Mouse (Mus musculus) MEL (cell line): ENCODE measurements around the gene Abcc3. TPM values are rescaled to one million over a fixed set of nuclear protein-coding genes. Genes with fewer than 3 reads are reported as not detected.
A peak's percentile ranks its signal among the peaks of the same experiment; 100 is the strongest.

Source experiments
- DNase-seq: peaks from one replicate; pipeline ENCODE4 v3.0.0; 2011; ENCODE audit warnings: low read depth, low spot score
- H3K27ac ChIP-seq: 2 replicates; pipeline ENCODE4 v1.5.1; 2012; ENCODE audit warnings: low read depth, mild to moderate bottlenecking, control low read depth, low read length, moderate library complexity; ENCODE audit not compliant: control insufficient read depth
- H3K27me3 ChIP-seq, 2 experiments: fragments of 150-350 bp in 1 of 2; sonication (generic) in 1 of 2; 2 replicates each; pipeline ENCODE4 v1.6.1; 2012; ENCODE audit warnings: low read length in 2 of 2, mild to moderate bottlenecking in 2 of 2, improper control_type of control experiment in 1 of 2, moderate library complexity in 1 of 2; ENCODE audit not compliant: insufficient read depth in 2 of 2, control insufficient read depth in 1 of 2
- H3K36me3 ChIP-seq, 2 experiments: 2 replicates each; pipeline ENCODE4 v1.6.1; 2012 to 2014; ENCODE audit warnings: low read length in 2 of 2, improper control_type of control experiment in 1 of 2, inconsistent platforms in 1 of 2, mild to moderate bottlenecking in 1 of 2; ENCODE audit not compliant: insufficient read depth in 2 of 2, control insufficient read depth in 1 of 2
- H3K4me1 ChIP-seq, 2 experiments: fragments of 150-350 bp in 1 of 2; sonication (generic) in 1 of 2; 2 replicates each; pipeline ENCODE4 v1.6.1; 2012; ENCODE audit warnings: low read length in 2 of 2, improper control_type of control experiment in 1 of 2, mild to moderate bottlenecking in 1 of 2; ENCODE audit not compliant: insufficient read depth in 2 of 2, control insufficient read depth in 1 of 2
- H3K4me3 ChIP-seq, 2 experiments: fragments of 150-350 bp in 1 of 2; sonication (generic) in 1 of 2; 2 replicates each; pipeline ENCODE4 v1.5.1; 2012; ENCODE audit warnings: low read depth in 2 of 2, low read length in 2 of 2, mild to moderate bottlenecking in 2 of 2, moderate library complexity in 2 of 2, control low read depth in 1 of 2, improper control_type of control experiment in 1 of 2; ENCODE audit not compliant: control insufficient read depth in 1 of 2, insufficient read depth in 1 of 2
- H3K79me2 ChIP-seq: 2 replicates; pipeline ENCODE4 v1.6.1; 2012; ENCODE audit warnings: mild to moderate bottlenecking, low read length, moderate library complexity; ENCODE audit not compliant: control insufficient read depth, poor library complexity, insufficient read depth
- H3K9ac ChIP-seq: 2 replicates; pipeline ENCODE4 v1.6.1; 2012; ENCODE audit warnings: low read depth, mild to moderate bottlenecking, control low read depth, low read length, moderate library complexity; ENCODE audit not compliant: control insufficient read depth, poor library complexity, severe bottlenecking
- H3K9me3 ChIP-seq: fragments of 150-350 bp; sonication (generic); replicated peaks from 2 replicates; pipeline ENCODE4 v1.6.1; 2012; ENCODE audit warnings: mild to moderate bottlenecking, low read length, improper control_type of control experiment, moderate library complexity; ENCODE audit not compliant: insufficient read depth
- BHLHE40 ChIP-seq: IDR thresholded peaks from 2 replicates; pipeline ENCODE4 v1.6.1; 2012; ENCODE audit warnings: low read depth, mild to moderate bottlenecking, inconsistent platforms, low read length, improper control_type of control experiment, borderline replicate concordance
- CHD1 ChIP-seq: IDR thresholded peaks from 2 replicates; pipeline ENCODE4 v1.6.1; 2012; ENCODE audit warnings: low read depth, mild to moderate bottlenecking, inconsistent platforms, low read length, improper control_type of control experiment
- CHD2 ChIP-seq: IDR thresholded peaks from 2 replicates; pipeline ENCODE4 v1.6.1; 2011; ENCODE audit warnings: low read length, improper control_type of control experiment
- CTCF ChIP-seq, 3 experiments: IDR thresholded peaks in 2 of 3; conservative IDR thresholded peaks in 1 of 3; 2 replicates each; pipeline ENCODE4 v1.5.1; 2011 to 2012; ENCODE audit warnings: low read length in 3 of 3, low read depth in 2 of 3, mild to moderate bottlenecking in 2 of 3, improper control_type of control experiment in 1 of 3, inconsistent platforms in 1 of 3, mixed read lengths in 1 of 3, moderate library complexity in 1 of 3; ENCODE audit not compliant: control insufficient read depth in 1 of 3, insufficient read depth in 1 of 3, poor library complexity in 1 of 3, severe bottlenecking in 1 of 3
- ELF1 ChIP-seq: IDR thresholded peaks from 2 replicates; pipeline ENCODE4 v1.6.1; 2014; ENCODE audit warnings: low read depth, mild to moderate bottlenecking, inconsistent platforms, low read length, improper control_type of control experiment, moderate library complexity
- GATA1 ChIP-seq: IDR thresholded peaks from 2 replicates; pipeline ENCODE4 v1.6.1; 2011; ENCODE audit warnings: low read depth, low read length, improper control_type of control experiment
- HCFC1 ChIP-seq: IDR thresholded peaks from 2 replicates; pipeline ENCODE4 v1.6.1; 2012; ENCODE audit warnings: low read depth, mild to moderate bottlenecking, inconsistent platforms, low read length, improper control_type of control experiment, moderate library complexity
- KAT2A ChIP-seq: conservative IDR thresholded peaks from 2 replicates; pipeline ENCODE4 v1.6.1; 2012; ENCODE audit warnings: low read depth, low read length, improper control_type of control experiment, inconsistent platforms
- MAFK ChIP-seq: IDR thresholded peaks from 2 replicates; pipeline ENCODE4 v1.6.1; 2011; ENCODE audit warnings: low read depth, mild to moderate bottlenecking, low read length, improper control_type of control experiment, borderline replicate concordance
- MAX ChIP-seq: IDR thresholded peaks from 2 replicates; pipeline ENCODE4 v1.6.1; 2011; ENCODE audit warnings: low read length, improper control_type of control experiment
- MAZ ChIP-seq: IDR thresholded peaks from 2 replicates; pipeline ENCODE4 v1.6.1; 2012; ENCODE audit warnings: low read depth, mild to moderate bottlenecking, inconsistent platforms, low read length, improper control_type of control experiment
- MEF2A ChIP-seq: IDR thresholded peaks from 2 replicates; pipeline ENCODE4 v1.6.1; 2014; ENCODE audit warnings: low read depth, mild to moderate bottlenecking, inconsistent platforms, low read length, improper control_type of control experiment; ENCODE audit not compliant: poor library complexity, insufficient replicate concordance, severe bottlenecking; ENCODE audit errors: extremely low read depth
- MXI1 ChIP-seq: IDR thresholded peaks from 2 replicates; pipeline ENCODE4 v1.6.1; 2011; ENCODE audit warnings: mild to moderate bottlenecking, low read depth, low read length, improper control_type of control experiment
- NELFE ChIP-seq: IDR thresholded peaks from 2 replicates; pipeline ENCODE4 v1.6.1; 2011; ENCODE audit warnings: low read depth, low read length, improper control_type of control experiment
- NRF1 ChIP-seq: IDR thresholded peaks from 2 replicates; pipeline ENCODE4 v1.6.1; 2014; ENCODE audit warnings: low read depth, mild to moderate bottlenecking, inconsistent platforms, low read length, improper control_type of control experiment, moderate library complexity; ENCODE audit not compliant: poor library complexity, insufficient read depth, severe bottlenecking
- POLR2A ChIP-seq, 2 experiments: IDR thresholded peaks; 2 replicates each; pipeline ENCODE4 v1.6.1; 2011 to 2012; ENCODE audit warnings: low read length in 2 of 2, mild to moderate bottlenecking in 2 of 2, control low read depth in 1 of 2, improper control_type of control experiment in 1 of 2, low read depth in 1 of 2, moderate library complexity in 1 of 2; ENCODE audit not compliant: control insufficient read depth in 1 of 2, insufficient read depth in 1 of 2, poor library complexity in 1 of 2
- POLR2AphosphoS5 ChIP-seq: IDR thresholded peaks from 2 replicates; pipeline ENCODE4 v1.6.1; 2012; ENCODE audit warnings: low read depth, borderline replicate concordance, mild to moderate bottlenecking, inconsistent platforms, low read length, moderate library complexity, mixed read lengths
- RAD21 ChIP-seq: IDR thresholded peaks from 2 replicates; pipeline ENCODE4 v1.6.1; 2011; ENCODE audit warnings: mild to moderate bottlenecking, low read depth, low read length, improper control_type of control experiment
- RCOR1 ChIP-seq: IDR thresholded peaks from 2 replicates; pipeline ENCODE4 v1.6.1; 2012; ENCODE audit warnings: low read depth, mild to moderate bottlenecking, inconsistent platforms, low read length, improper control_type of control experiment
- SIN3A ChIP-seq: IDR thresholded peaks from 2 replicates; pipeline ENCODE4 v1.6.1; 2012; ENCODE audit warnings: low read length, improper control_type of control experiment, inconsistent platforms
- SMC3 ChIP-seq: IDR thresholded peaks from 2 replicates; pipeline ENCODE4 v1.6.1; 2011; ENCODE audit warnings: low read depth, low read length, improper control_type of control experiment
- TAL1 ChIP-seq: IDR thresholded peaks from 2 replicates; pipeline ENCODE4 v1.6.1; 2012; ENCODE audit warnings: mild to moderate bottlenecking, inconsistent platforms, low read length, moderate library complexity, mixed read lengths
- TBP ChIP-seq: IDR thresholded peaks from 2 replicates; pipeline ENCODE4 v1.8.0; 2011; ENCODE audit warnings: low read depth, low read length, improper control_type of control experiment
- UBTF ChIP-seq: IDR thresholded peaks from 2 replicates; pipeline ENCODE4 v1.6.1; 2012; ENCODE audit warnings: low read depth, mild to moderate bottlenecking, inconsistent platforms, low read length, improper control_type of control experiment, moderate library complexity, borderline replicate concordance; ENCODE audit not compliant: insufficient read depth
- USF1 ChIP-seq: IDR thresholded peaks from 2 replicates; pipeline ENCODE4 v1.6.1; 2014; ENCODE audit warnings: low read depth, mild to moderate bottlenecking, inconsistent platforms, low read length, improper control_type of control experiment, moderate library complexity
- USF2 ChIP-seq, 2 experiments: IDR thresholded peaks; 2 replicates each; pipeline ENCODE4 v1.6.1; 2011 to 2012; ENCODE audit warnings: improper control_type of control experiment in 2 of 2, low read length in 2 of 2, borderline replicate concordance in 1 of 2, inconsistent platforms in 1 of 2, low read depth in 1 of 2, mild to moderate bottlenecking in 1 of 2; ENCODE audit not compliant: insufficient read depth in 1 of 2
- ZC3H11A ChIP-seq: IDR thresholded peaks from 2 replicates; pipeline ENCODE4 v1.6.1; 2012; ENCODE audit warnings: low read depth, mild to moderate bottlenecking, inconsistent platforms, low read length, improper control_type of control experiment
- ZKSCAN1 ChIP-seq: IDR thresholded peaks from 2 replicates; pipeline ENCODE4 v1.6.1; 2012; ENCODE audit warnings: low read depth, mild to moderate bottlenecking, inconsistent platforms, low read length, improper control_type of control experiment, moderate library complexity
- ZNF384 ChIP-seq: IDR thresholded peaks from 2 replicates; pipeline ENCODE4 v1.6.1; 2012; ENCODE audit warnings: low read depth, mild to moderate bottlenecking, inconsistent platforms, low read length, improper control_type of control experiment
- polyA plus RNA-seq, 2 experiments: library from polyadenylated mRNA; stranded (reverse) in 1 of 2; unstranded in 1 of 2; fragments of >175 nt in 1 of 2; fragments of >200 nt in 1 of 2; gene quantifications; 2 replicates each; pipeline versions ENCODE4 v1.2.1 to v1.2.4; 2012; ENCODE audit warnings: low replicate concordance in 2 of 2, low read depth in 1 of 2; ENCODE audit not compliant: insufficient read length in 2 of 2, insufficient read depth in 1 of 2, missing spikeins in 1 of 2
- total RNA-seq: library from RNA; depleted of rRNA; stranded (reverse); fragments of 300-350 nt; gene quantifications from 2 replicates; pipeline ENCODE4 v1.2.3, GENCODE M21; 2012

Gene Abcc3
- total and polyA plus RNA-seq, 3 experiments: 0.27 to 0.29 TPM; not detected in 1

DNA sequence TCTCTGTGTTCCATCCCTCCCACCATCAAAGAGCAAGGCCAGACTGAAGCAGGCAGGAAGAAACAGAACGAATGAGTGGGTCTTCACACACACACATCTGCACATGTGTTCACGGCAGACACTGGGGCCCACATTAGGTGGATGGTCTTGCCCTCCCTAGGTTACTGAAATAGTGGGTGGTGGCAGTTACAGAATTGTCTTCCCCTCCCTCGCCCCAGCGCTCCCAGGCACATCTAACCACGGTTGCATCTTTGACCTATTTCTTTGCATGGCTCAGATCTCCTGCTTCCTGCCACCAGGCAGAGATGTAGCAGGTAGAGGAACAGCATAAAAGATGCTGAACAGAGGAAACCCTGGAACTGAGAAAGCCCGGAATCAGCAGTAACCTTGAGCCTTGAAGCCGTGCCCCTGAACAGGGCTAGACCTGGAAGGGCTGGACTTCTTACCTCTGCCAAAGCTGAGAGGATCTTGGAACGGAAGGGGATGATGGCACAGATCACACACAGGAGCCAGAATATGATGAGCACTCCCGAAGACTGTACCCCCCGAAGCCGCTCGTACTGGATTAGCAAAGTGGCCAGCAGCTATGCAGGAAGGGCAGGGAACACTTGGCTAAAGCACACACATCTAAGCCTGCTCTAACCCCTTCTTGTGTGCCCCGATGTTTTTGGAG, 18.4 kb downstream of the Abcc3 start:
- Histone ChIP-seq H3K36me3 (peaks cover 0 to 17% of the 10 kb centered on the region in 2 experiments; a peak in 2 of 4 replicates), H3K27me3 (no peaks in the 10 kb centered on the region; a peak in 1 of 4 replicates)

DNA sequence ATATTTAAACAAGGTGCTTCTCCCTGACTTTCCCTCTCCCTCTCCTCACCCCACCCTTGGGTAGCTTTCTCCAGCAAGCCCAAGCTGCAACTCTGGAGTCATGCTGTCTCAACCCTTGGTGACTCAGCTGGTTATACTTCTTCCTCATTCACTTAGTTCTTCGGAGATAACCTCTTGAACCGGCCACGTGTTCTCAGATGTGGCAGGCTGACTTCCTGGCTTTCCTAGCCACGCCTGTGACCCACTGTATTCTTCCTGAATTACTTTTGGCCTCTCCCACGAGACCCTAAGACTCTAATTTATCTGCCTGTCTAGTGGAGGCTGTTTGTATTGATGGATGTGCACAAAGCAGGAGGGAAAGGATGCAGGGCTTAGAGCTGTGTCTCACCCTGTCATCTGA, 22.0 kb downstream of the Abcc3 start:
- Histone ChIP-seq H3K36me3 (peaks cover 0 to 17% of the 10 kb centered on the region in 2 experiments; a peak in 2 of 4 replicates), H3K9ac (peak overlapping the region; percentile 48), H3K27ac (peak overlapping the region; percentile 66), H3K4me3 (no peak overlapping the region; a peak in 2 of 4 replicates), H3K27me3 (no peaks in the 10 kb centered on the region), H3K79me2 (no peaks in the 10 kb centered on the region), H3K4me1 (peaks cover 14 to 23% of the 10 kb centered on the region in 2 experiments), H3K9me3 (no peaks in the 10 kb centered on the region)
- DNase-seq: peak; percentile 91
- no peak for TF ChIP-seq MEF2A
- TF ChIP-seq CHD2: peak; percentile 18; the same call in 1 of the 2 replicates
- TF ChIP-seq RCOR1: no peak
- TF ChIP-seq MAZ: no peak
- no peak for TF ChIP-seq ZC3H11A
- no peak for TF ChIP-seq TAL1
- TF ChIP-seq USF2 (IDR thresholded peaks at IDR 0.05; ENCODE audit: borderline replicate concordance in 1 of 2, insufficient read depth in 1 of 2, low read depth in 1 of 2, low read length in 2 of 2): peak in 1 of 2 experiments; percentile 62; a peak in 2 of 4 replicates
- peak; percentile 99 for TF ChIP-seq MAX
- no peak; the same call in 1 of the 2 replicates for TF ChIP-seq SMC3
- TF ChIP-seq KAT2A: peak; percentile 21; the same call in 1 of the 2 replicates
- peak; percentile 93 for TF ChIP-seq SIN3A
- TF ChIP-seq USF1: peak; percentile 94
- TF ChIP-seq CHD1: no peak
- peak; percentile 62 for TF ChIP-seq HCFC1
- no peak for TF ChIP-seq POLR2AphosphoS5
- no peak for TF ChIP-seq RAD21
- no peak for TF ChIP-seq ZKSCAN1
- TF ChIP-seq UBTF: no peak
- peak; percentile 67 for TF ChIP-seq MAFK
- TF ChIP-seq NELFE: peak; percentile 63; the same call in 1 of the 2 replicates
- 0 out of 2 replicates have a peak, but pooled peaks have one; percentile 25 for TF ChIP-seq NRF1
- peak; percentile 89 for TF ChIP-seq ELF1
- TF ChIP-seq BHLHE40: peak; percentile 80; the same call in 1 of the 2 replicates
- peak in 1 of 2 experiments; percentile 63; a peak in 2 of 4 replicates for TF ChIP-seq POLR2A (IDR thresholded peaks at IDR 0.05; ENCODE audit: control insufficient read depth in 1 of 2, insufficient read depth in 1 of 2, low read depth in 1 of 2, low read length in 2 of 2, poor library complexity in 1 of 2)
- no peak for TF ChIP-seq CTCF (IDR thresholded peaks at IDR 0.05 in 2 of 3, conservative IDR thresholded peaks at IDR 0.05 in 1 of 3; ENCODE audit: control insufficient read depth in 1 of 3, insufficient read depth in 1 of 3, low read depth in 2 of 3, low read length in 3 of 3, poor library complexity in 1 of 3, severe bottlenecking in 1 of 3)
- peak; percentile 75 for TF ChIP-seq GATA1
- no peak for TF ChIP-seq ZNF384

More for the DNA sequence above, 18.4 kb downstream of the Abcc3 start:
- Histone ChIP-seq H3K9me3 (no peaks in the 10 kb centered on the region), H3K79me2 (no peaks in the 10 kb centered on the region), H3K9ac (no peak overlapping the region), H3K4me3 (no peak overlapping the region), H3K4me1 (peaks cover 14 to 23% of the 10 kb centered on the region in 2 experiments), H3K27ac (no peak overlapping the region)
- no peak for DNase-seq
- no peak for TF ChIP-seq TBP
- TF ChIP-seq UBTF: no peak
- no peak for TF ChIP-seq ZC3H11A
- no peak for TF ChIP-seq NELFE
- TF ChIP-seq USF2 (IDR thresholded peaks at IDR 0.05; ENCODE audit: borderline replicate concordance in 1 of 2, insufficient read depth in 1 of 2, low read depth in 1 of 2, low read length in 2 of 2): no peak
- TF ChIP-seq MXI1: no peak
- TF ChIP-seq, all 39 proteins: peak for 0
